Mouse (Mus musculus) layer of hippocampus, adult 2 months (tissue): ENCODE data around the gene Insig2. TPM values are rescaled to one million over a fixed set of nuclear protein-coding genes. Genes with fewer than 3 reads are reported as not detected.

ENCODE experiments used
- DNase-seq, 2 experiments: peaks; one replicate each; pipeline ENCODE4 v3.0.0; 2022; ENCODE audit warnings: low spot score in 2 of 2
- H3K27ac ChIP-seq: fragments of 200-600 bp; 2 replicates; pipeline ENCODE4 v1.8.1; 2022
- H3K4me3 ChIP-seq: fragments of 200-600 bp; 2 replicates; pipeline ENCODE4 v1.8.1; 2022; ENCODE audit warnings: mild to moderate bottlenecking
- CTCF ChIP-seq: fragments of 200-600 bp; conservative IDR thresholded peaks from 2 replicates; pipeline ENCODE4 v1.8.1; 2022; ENCODE audit warnings: antibody characterized with exemption, mild to moderate bottlenecking, moderate library complexity
- long read RNA-seq, 2 experiments: library from polyadenylated mRNA; stranded (forward); transcript quantifications; one replicate each; pipeline ENCODE4 v2.0.0; 2021; ENCODE audit warnings: borderline mapping rate in 2 of 2
- total RNA-seq, 2 experiments: library from RNA; stranded (reverse); gene quantifications; 2 replicates each; pipeline ENCODE4 v1.2.3; 2021

Insig2 gene
- total RNA-seq: 10 to 100 TPM; 66.4 to 73.8 TPM
- long read RNA-seq, experiment 1, transcript Insig2-201 (6 exons, 2,697 nt): major isoform, 50 of 68 reads
- long read RNA-seq, experiment 1, partial matches to known transcripts: 0 of 68 reads
- long read RNA-seq, experiment 1, other reads (novel, unspliced or antisense): 17 of 68 reads
- long read RNA-seq, experiment 2, transcript Insig2-201 (6 exons, 2,697 nt): major isoform, 88 of 117 reads
- long read RNA-seq, experiment 2, partial matches to known transcripts: 4 of 117 reads
- long read RNA-seq, experiment 2, other reads (novel, unspliced or antisense): 25 of 117 reads

DNA sequence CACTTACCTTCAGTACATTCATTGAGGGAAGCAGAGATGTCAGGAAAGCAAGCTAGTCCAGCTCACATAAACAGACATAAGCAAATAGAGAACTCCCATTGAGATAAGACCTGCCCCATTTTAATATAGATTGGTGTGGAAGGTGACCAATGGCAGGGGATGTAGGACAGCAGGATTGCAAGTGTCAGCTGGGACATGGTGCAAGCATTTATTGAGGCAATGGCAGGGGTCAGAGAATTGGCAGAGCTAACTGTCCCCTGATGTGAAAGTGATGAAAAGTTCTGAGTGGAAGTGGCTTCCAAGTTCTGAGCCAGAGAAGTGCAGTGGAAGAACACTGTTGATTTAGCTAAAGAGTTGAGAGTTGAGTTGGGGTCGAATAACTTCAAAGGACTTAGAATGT is at the start of gene Insig2:
Gene Insig2 (minus strand): TSS at position 105 of the 400 bp plus-strand sequence.
- H3K27ac ChIP-seq: no peak within 1 kb of the TSS
- H3K4me3 ChIP-seq: no peak within 1 kb of the TSS
- no peak for DNase-seq
- no peak for TF ChIP-seq CTCF

DNA sequence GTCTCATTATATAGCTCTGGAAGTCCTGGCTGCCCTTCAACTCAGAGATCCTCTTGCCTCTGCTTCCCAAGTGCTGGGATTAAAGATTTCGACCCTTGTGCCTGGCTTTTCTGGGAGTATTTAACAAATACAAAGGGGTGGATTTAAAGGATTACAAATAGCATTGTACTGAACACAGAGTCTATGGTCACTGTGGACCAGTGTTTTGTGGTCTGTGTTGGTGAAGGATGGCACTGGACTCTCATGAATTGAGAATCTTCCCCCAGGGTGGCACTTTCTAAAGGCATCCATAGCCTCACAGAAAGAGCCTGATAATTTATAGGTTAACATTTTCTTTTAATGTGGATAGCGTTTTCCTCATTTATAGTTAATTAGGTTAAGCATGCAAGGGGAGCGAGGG is 49.2 kb upstream of the Insig2 start:
- H3K27ac ChIP-seq: no peak overlapping the region
- no peak for TF ChIP-seq CTCF
- DNase-seq: no peak
- H3K4me3 ChIP-seq: no peak overlapping the region

DNA sequence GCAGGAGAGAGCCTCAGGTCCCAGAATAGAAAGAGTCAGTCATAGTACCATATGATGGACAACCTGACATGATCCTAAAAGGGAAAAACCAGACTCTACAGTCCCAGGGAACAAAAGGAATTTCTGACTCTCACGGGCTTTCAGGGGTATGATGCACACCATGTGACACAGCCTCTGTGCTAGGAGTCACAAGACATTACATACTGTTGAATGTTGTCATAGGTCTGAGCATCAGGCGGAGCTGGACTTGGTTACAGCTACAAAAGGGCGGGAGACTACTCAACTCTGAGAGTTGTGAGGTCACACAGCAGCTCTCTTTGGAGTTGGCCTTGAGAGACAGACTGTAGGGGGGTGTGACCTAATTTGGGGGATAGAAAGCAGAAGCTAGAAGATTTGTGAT is 47.6 kb upstream of the Insig2 start:
- TF ChIP-seq CTCF: no peak
- H3K27ac ChIP-seq: no peak overlapping the region
- DNase-seq: no peak

DNA sequence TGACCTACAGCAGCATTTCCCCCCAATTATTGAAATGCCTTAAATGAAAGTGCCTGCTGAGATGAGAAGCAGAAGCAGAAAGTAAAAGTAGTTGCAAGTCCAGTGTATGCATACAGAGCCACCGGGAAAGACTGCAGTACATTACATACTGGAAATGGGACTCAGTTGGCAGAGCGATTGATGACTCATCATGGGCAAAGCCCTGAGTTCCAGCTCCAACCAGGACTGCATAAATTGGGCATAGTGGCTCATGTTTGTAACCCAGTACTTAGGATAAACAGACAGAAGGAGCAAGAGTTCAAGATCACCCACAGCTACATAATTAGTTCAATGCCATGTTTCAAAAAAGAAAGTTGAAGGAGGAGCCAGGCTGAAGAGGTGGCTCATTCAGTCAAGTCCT is 45.5 kb upstream of the Insig2 start:
- DNase-seq: no peak
- Histone ChIP-seq H3K4me3 (no peak overlapping the region), H3K27ac (no peak overlapping the region)
- no peak for TF ChIP-seq CTCF

More for the DNA sequence above, 47.6 kb upstream of the Insig2 start:
- no peak overlapping the region for H3K4me3 ChIP-seq

DNA sequence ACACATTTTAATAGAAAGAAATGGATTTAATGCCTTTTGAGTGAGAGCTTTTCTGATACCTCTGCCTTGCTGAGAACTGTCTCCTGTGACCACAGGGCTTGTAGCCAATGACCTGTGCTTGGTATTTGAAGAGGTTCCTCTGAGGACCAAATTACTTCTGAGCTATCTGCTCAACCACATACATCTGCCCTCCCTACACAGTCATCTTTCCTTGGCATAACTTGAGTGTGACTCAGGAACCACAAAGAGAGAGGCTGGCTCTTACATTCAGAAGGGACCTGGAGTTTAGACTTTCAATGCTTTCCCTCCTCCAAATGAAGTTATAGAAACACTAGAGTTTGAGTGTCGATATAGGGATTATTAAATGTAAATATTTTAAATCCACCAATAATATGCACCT is 45.0 kb upstream of the Insig2 start:
- no peak overlapping the region for H3K27ac ChIP-seq
- no peak for TF ChIP-seq CTCF
- H3K4me3 ChIP-seq: no peak overlapping the region
- DNase-seq: no peak

DNA sequence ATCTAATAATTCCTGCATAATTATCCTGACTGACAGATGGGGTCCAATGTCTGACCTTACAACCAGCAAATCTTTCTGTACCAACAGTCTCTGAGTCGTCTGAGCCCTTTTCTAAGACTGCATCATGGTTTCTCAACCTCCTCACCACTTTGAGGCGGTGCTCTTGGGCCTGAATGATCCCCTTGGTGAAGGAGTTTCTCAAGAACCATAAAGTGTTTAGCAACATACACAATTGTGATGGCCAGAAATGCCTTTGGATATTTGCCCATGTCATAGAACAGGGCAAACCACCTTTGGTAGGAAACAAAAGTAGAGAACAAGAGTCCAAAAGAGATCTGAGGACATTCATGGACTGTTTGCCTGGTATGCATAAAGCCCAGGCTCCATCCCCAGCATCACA is 41.2 kb upstream of the Insig2 start:
- no peak overlapping the region for H3K27ac ChIP-seq
- no peak overlapping the region for H3K4me3 ChIP-seq
- TF ChIP-seq CTCF: no peak
- no peak for DNase-seq

DNA sequence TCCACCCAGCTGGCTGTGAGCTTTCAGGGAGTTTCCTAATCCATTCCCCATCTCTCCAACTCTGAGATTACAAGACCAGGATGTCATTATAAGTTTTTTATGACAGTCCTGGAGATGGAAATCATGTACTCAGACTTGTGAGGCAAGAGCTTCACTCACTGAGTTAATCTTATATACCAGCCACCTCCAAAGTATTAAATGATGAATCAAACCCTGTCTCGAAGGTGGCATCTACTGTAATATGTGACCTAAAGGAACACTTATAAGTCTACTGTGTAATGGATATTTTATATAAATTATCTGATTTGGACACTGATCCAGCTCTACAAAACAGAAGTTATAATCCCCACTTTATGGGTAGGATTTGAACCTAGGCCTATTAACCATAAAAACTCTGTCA is 40.3 kb upstream of the Insig2 start:
- no peak overlapping the region for H3K27ac ChIP-seq
- TF ChIP-seq CTCF: no peak
- no peak for DNase-seq
- no peak overlapping the region for H3K4me3 ChIP-seq

DNA sequence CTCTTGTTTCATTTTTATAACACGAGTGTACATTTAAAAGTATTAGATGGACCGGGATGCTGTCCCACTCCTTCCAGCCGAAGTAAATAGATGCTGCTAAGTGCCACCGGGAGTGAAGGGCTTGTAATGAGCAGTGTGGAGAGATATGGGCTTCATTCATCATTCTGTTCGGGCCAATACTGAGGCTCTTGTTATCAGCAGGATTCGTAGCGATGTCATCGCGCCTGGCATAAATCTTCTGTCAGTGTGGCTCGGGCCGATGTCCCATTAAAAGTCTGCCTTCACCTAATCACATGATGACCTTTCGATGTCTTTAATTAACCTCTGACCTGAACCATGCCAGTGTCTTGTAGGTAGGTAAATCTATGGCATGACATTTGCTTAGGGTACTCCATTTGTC is 39.1 kb upstream of the Insig2 start:
- DNase-seq: no peak
- H3K27ac ChIP-seq: no peak overlapping the region
- no peak for TF ChIP-seq CTCF
- no peak overlapping the region for H3K4me3 ChIP-seq

DNA sequence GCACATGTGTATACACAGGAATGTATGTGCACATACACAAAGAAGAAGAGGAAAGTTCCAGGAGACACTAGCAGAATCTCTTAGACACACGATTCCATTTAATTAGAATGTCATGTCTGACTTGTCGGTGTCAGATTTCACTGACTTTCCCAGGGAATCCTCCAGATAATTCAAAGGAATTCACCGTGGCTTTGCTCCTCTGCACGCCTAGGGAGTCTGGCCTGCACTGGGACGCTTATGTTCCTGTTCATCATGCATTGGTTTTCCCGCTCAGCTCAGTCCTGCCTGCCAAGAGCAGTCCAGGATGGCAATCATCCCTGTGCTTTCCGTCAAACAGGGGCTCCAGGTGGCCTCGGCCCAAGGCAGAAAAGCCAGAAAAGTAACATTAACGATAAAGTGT is 34.9 kb upstream of the Insig2 start:
- TF ChIP-seq CTCF: no peak
- no peak for DNase-seq
- no peak overlapping the region for H3K4me3 ChIP-seq
- no peak overlapping the region for H3K27ac ChIP-seq

DNA sequence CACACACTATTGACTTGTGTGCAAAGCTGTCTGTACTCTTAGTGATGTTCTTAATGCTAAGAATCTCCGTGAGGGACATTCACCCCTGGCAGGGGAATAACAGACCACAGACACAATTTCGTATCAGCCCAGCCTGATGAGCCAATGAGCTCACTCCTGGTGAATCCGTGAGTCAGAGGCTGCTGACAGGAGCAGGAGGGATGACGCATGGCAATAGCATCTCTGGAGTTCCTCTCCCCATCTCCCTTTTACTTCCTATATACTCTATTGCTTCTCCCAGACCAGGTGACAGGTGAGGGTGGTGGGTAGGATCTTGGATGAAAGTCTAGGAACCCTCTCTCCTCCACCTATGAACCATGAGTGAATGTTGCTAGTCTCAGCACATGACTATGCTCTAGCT is 28.2 kb upstream of the Insig2 start:
- Histone ChIP-seq H3K4me3 (no peak overlapping the region), H3K27ac (peak overlapping the region; percentile 46; the same call in 1 of the 2 replicates)
- DNase-seq: no peak
- TF ChIP-seq CTCF: no peak

DNA sequence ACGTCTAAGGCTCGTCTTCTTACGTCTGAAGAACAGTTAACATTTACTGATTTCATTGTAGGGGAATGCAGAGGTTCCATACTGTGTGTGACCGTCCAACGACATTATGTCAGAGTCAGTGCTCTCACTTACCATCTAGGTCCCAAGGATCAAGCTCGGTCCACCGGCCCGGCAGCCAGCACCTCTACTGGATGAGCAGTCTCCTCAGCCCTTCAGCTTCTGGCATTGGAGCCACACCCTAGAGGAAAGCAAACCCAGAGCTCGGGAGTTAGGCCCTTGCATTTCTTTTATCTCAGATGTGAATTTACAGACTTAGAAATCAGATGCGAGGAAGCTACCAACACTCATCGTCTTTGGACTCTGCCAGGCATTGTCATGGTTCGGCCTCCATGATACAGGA is 27.3 kb upstream of the Insig2 start:
- Histone ChIP-seq H3K4me3 (no peak overlapping the region), H3K27ac (no peak overlapping the region)
- no peak for TF ChIP-seq CTCF
- DNase-seq: no peak

DNA sequence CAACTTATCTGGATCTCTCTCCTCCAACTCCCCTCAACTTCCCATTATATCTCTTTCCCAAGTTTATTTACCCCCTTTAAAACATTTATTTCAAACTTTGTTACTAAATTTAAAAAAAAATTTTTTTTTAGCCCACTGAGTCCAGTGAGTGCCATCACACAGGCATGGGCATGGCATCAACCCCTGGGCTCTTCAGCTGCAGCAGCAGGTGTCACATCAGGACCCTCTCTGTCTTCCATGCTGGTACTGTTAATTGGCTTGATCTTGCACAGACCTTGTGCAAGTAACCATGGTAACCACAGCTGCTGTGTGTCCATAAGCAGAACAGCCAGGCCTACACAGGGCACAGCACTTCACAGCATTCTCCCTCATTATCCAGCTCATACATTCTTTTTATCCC is 21.4 kb upstream of the Insig2 start:
- no peak for DNase-seq
- H3K27ac ChIP-seq: no peak overlapping the region
- H3K4me3 ChIP-seq: no peak overlapping the region
- TF ChIP-seq CTCF: no peak

DNA sequence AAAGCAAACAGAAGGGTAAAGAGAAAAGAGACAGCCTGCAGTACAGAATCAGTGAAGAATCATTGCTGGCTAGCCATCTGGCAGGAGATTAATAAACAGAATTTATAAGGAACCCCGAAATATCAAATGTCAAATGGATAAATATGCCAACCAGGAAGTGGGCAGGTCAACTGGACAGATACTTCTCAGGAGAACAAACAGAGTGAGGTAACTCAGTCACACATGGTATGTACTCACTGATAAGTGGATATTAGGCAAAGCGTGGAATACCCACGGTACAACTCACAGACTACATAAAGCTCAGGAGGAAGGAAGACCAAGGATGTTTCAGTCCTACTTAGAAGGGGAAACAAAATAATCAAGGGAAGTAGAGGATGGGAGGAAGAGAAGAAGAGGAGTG is 18.6 kb upstream of the Insig2 start:
- no peak for DNase-seq
- Histone ChIP-seq H3K4me3 (no peak overlapping the region), H3K27ac (no peak overlapping the region)
- no peak for TF ChIP-seq CTCF

DNA sequence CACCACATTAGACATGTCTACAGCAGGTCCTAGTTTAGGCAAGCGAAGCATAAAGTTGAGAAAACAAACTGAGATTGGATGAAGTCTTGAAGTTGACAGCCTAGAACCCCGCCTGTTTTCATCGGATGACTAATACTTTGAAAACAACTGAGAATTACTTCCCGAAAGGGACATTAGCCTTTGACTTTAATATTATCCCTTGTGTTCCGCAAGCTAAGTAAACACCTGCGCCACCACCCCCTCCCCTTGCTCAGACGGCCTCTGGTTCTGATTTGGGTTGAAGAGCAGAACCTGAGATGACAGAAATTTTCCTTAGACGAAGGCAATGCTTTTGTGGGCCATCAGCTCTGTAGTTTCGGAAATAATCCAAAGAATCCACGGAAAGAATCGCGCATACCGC is 18.2 kb upstream of the Insig2 start:
- H3K4me3 ChIP-seq: no peak overlapping the region
- no peak for TF ChIP-seq CTCF
- no peak for DNase-seq
- no peak overlapping the region for H3K27ac ChIP-seq
